Mouse (Mus musculus): ENCODE measurements around the gene Fmo4. TPM values are rescaled to one million over a fixed set of nuclear protein-coding genes. Genes with fewer than 3 reads are reported as not detected.

Fmo4 gene
- polyA plus RNA-seq, 1 experiment = not detected

DNA sequence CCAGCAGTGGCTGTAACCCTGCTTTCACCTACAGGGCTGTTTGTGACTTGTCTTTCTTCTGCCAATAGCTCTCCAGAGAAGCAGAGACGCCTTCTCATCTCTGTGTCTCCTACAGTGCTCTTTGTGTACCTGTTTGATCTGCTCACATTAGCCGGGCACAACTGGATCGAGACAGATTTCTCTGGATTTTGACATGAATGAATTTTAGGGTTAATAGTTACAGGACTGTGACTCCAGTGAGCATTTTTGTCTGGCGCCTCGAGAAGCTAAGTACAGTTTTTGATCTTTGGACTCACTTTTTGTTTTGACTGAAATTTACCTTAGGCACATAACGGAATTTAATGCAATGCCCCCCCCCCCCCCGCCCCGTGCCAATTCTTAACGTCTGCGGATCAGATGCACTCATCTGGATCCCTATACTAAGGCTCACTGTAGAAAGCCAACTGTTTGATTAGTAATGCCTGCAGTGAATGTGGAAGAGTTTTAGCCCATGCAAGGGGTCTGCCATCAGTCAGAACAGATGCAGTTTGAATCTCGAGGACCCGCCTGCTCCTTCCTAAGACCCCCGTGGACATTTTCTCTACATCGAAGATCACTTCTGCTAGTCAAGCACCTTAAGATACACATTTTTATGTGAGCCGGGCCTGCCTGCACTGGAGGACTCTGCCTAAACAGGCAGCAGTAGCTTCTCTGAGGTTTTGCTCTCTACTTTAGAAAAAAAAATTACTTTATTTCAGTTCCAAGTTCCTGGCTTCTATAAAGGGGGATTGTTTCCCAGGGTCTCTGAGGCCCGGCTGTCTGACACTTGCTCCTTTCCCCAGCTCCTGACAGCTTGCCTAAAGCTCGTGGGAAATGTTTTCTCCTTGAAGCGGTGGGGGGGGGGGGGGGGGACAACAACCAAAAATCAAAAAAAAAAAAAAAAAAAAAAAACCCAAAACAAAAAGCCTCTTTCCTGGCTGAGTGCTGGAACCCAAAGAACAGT is 44.3 kb upstream of the Fmo4 start:
- H3K4me3 ChIP-seq (ENCODE audit: low read depth, low read length) = no peak overlapping the region
- H3K36me3 ChIP-seq (ENCODE audit: control insufficient read depth, insufficient read depth, low read length, poor library complexity, severe bottlenecking) = no peaks in the 10 kb centered on the region
- H3K9me3 ChIP-seq (replicated peaks; ENCODE audit: control insufficient read depth, insufficient read depth, low read length, poor library complexity, severe bottlenecking) = 0 out of 2 replicates have a peak, but pooled peaks cover 4% of the 10 kb centered on the region
- no peaks in the 10 kb centered on the region; the same call in 1 of the 2 replicates for H3K27me3 ChIP-seq (ENCODE audit: control insufficient read depth, insufficient read depth, low read length, poor library complexity, severe bottlenecking)
- H3K9ac ChIP-seq (ENCODE audit: low read depth, poor library complexity, severe bottlenecking) = no peak overlapping the region
- no peaks in the 10 kb centered on the region for H3K4me1 ChIP-seq (ENCODE audit: control insufficient read depth, insufficient read depth, low read length)
- H3K27ac ChIP-seq (ENCODE audit: insufficient read depth, low read length) = no peak overlapping the region
- no peak for TF ChIP-seq EP300 (IDR thresholded peaks at IDR 0.05; ENCODE audit: insufficient read depth, low read depth, low read length)
- TF ChIP-seq CTCF (IDR thresholded peaks at IDR 0.05; ENCODE audit: low read depth, low read length) = no peak
- TF ChIP-seq POLR2A (IDR thresholded peaks at IDR 0.05; ENCODE audit: insufficient read depth, low read length) = no peak

DNA sequence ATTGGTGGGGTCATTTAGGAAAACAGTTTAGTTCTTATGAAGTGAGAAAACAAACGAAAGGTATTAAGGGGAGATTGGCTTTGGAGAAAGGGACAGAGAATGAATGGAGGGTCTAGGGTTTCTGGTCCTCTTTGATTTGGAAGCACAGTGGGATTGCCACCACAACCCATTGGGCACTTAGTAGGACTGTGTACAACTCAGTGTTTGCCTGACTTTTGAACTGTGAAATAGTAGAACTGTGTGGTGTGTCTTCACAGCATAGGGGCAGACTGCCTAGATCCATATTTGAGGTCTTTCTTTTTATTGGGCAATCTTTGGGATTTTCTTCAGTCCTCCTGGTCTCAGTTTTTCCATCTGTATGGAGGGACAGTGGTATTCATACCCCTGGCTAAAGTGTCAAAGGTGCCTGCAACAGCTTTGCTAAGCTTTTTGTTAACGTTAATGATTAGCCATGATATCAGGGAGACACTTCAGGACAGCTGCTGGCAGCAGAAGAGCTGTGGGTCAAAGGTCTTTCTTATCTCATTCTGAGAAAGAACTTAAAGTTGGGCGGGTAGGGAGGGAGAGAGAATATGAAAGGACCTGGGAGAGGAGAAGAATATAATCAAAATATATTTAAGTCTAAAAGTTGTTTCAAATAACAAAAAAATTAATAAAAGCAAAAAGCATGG is 40.2 kb upstream of the Fmo4 start:
- no peak overlapping the region for H3K4me3 ChIP-seq (ENCODE audit: low read depth, low read length)
- no peaks in the 10 kb centered on the region for H3K4me1 ChIP-seq (ENCODE audit: control insufficient read depth, insufficient read depth, low read length)

DNA sequence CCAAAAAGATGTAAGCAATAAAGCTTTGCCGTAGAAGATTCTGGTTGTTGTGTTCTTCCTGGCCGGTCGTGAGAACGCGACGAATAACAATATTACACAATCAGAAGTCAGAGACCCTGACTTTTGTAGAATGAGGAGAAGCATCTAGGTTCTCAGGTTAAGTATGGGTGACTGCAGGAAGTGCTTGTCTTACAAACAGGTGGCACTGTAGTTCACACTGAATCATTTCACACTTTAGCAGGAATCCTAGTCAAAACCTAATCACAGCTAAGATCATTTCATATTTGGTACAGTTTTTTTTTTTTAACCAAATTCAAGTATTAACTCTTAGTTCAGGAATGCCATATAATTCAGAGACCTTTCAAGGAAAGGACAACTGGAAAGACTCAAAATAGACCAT is 33.8 kb upstream of the Fmo4 start:
- Histone ChIP-seq H3K9me3 (replicated peaks; ENCODE audit: control insufficient read depth, insufficient read depth, low read length, poor library complexity, severe bottlenecking) (no peaks in the 10 kb centered on the region), H3K27me3 (ENCODE audit: control insufficient read depth, insufficient read depth, low read length, poor library complexity, severe bottlenecking) (no peaks in the 10 kb centered on the region), H3K36me3 (ENCODE audit: control insufficient read depth, insufficient read depth, low read length, poor library complexity, severe bottlenecking) (no peaks in the 10 kb centered on the region), H3K4me1 (ENCODE audit: control insufficient read depth, insufficient read depth, low read length) (no peaks in the 10 kb centered on the region), H3K4me3 (ENCODE audit: low read depth, low read length) (no peak overlapping the region), H3K27ac (ENCODE audit: insufficient read depth, low read length) (no peak overlapping the region), H3K9ac (ENCODE audit: low read depth, poor library complexity, severe bottlenecking) (no peak overlapping the region)
- TF ChIP-seq POLR2A (IDR thresholded peaks at IDR 0.05; ENCODE audit: insufficient read depth, low read length) (no peak), EP300 (IDR thresholded peaks at IDR 0.05; ENCODE audit: insufficient read depth, low read depth, low read length) (no peak), CTCF (IDR thresholded peaks at IDR 0.05; ENCODE audit: low read depth, low read length) (no peak)

More for the DNA sequence above, 40.2 kb upstream of the Fmo4 start:
- Histone ChIP-seq H3K9ac (ENCODE audit: low read depth, poor library complexity, severe bottlenecking) (no peak overlapping the region), H3K36me3 (ENCODE audit: control insufficient read depth, insufficient read depth, low read length, poor library complexity, severe bottlenecking) (no peaks in the 10 kb centered on the region), H3K27me3 (ENCODE audit: control insufficient read depth, insufficient read depth, low read length, poor library complexity, severe bottlenecking) (no peaks in the 10 kb centered on the region), H3K27ac (ENCODE audit: insufficient read depth, low read length) (no peak overlapping the region), H3K9me3 (replicated peaks; ENCODE audit: control insufficient read depth, insufficient read depth, low read length, poor library complexity, severe bottlenecking) (0 out of 2 replicates have a peak, but pooled peaks cover 4% of the 10 kb centered on the region)
- TF ChIP-seq CTCF (IDR thresholded peaks at IDR 0.05; ENCODE audit: low read depth, low read length) = no peak
- TF ChIP-seq POLR2A (IDR thresholded peaks at IDR 0.05; ENCODE audit: insufficient read depth, low read length) = no peak
- TF ChIP-seq EP300 (IDR thresholded peaks at IDR 0.05; ENCODE audit: insufficient read depth, low read depth, low read length) = no peak

GRCm38 (mm10) chr1:162840211-162840610 is 26.4 kb upstream of the Fmo4 start:
- no peak for TF ChIP-seq EP300 (IDR thresholded peaks at IDR 0.05; ENCODE audit: insufficient read depth, low read depth, low read length)
- H3K27me3 ChIP-seq (ENCODE audit: control insufficient read depth, insufficient read depth, low read length, poor library complexity, severe bottlenecking) = no peaks in the 10 kb centered on the region

DNA sequence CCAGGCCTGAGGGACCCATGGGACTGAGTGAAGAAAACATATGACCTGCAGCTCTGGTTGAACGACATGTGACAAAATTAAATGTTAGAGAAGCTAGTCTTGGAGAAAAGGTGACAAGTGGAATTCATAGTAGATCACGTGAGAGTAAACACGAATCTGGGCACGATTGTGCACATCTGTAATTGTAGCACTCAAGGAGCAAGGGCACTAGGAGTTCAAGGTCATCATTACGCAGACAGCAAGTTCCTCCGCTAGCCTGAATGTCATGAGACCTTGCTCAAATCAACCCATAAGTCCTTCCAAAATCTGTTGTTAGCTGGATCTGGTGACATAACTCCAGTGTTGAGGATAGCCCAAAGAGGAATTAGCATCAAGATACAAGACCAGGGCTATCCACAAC is 25.2 kb upstream of the Fmo4 start:
- no peak overlapping the region for H3K9ac ChIP-seq (ENCODE audit: low read depth, poor library complexity, severe bottlenecking)
- TF ChIP-seq POLR2A (IDR thresholded peaks at IDR 0.05; ENCODE audit: insufficient read depth, low read length) (no peak), CTCF (IDR thresholded peaks at IDR 0.05; ENCODE audit: low read depth, low read length) (no peak), EP300 (IDR thresholded peaks at IDR 0.05; ENCODE audit: insufficient read depth, low read depth, low read length) (no peak)
- peaks cover 12% of the 10 kb centered on the region for H3K9me3 ChIP-seq (replicated peaks; ENCODE audit: control insufficient read depth, insufficient read depth, low read length, poor library complexity, severe bottlenecking)
- no peak overlapping the region for H3K4me3 ChIP-seq (ENCODE audit: low read depth, low read length)
- no peak overlapping the region for H3K27ac ChIP-seq (ENCODE audit: insufficient read depth, low read length)
- no peaks in the 10 kb centered on the region for H3K36me3 ChIP-seq (ENCODE audit: control insufficient read depth, insufficient read depth, low read length, poor library complexity, severe bottlenecking)
- H3K4me1 ChIP-seq (ENCODE audit: control insufficient read depth, insufficient read depth, low read length) = no peaks in the 10 kb centered on the region
- H3K27me3 ChIP-seq (ENCODE audit: control insufficient read depth, insufficient read depth, low read length, poor library complexity, severe bottlenecking) = no peaks in the 10 kb centered on the region

More at GRCm38 (mm10) chr1:162840211-162840610, 26.4 kb upstream of the Fmo4 start:
- Histone ChIP-seq H3K27ac (ENCODE audit: insufficient read depth, low read length) (no peak overlapping the region), H3K36me3 (ENCODE audit: control insufficient read depth, insufficient read depth, low read length, poor library complexity, severe bottlenecking) (no peaks in the 10 kb centered on the region), H3K9me3 (replicated peaks; ENCODE audit: control insufficient read depth, insufficient read depth, low read length, poor library complexity, severe bottlenecking) (peaks cover 12% of the 10 kb centered on the region), H3K4me3 (ENCODE audit: low read depth, low read length) (no peak overlapping the region), H3K9ac (ENCODE audit: low read depth, poor library complexity, severe bottlenecking) (no peak overlapping the region), H3K4me1 (ENCODE audit: control insufficient read depth, insufficient read depth, low read length) (no peaks in the 10 kb centered on the region)
